Mouse (Mus musculus): ENCODE measurements at regions not wholly inside any gene's neighbourhood (a gene's known extent, or its start where the extent isn't known, plus 50 kb on each side); places are given as distances from the start of the nearest gene placed in this dataset.

DNA sequence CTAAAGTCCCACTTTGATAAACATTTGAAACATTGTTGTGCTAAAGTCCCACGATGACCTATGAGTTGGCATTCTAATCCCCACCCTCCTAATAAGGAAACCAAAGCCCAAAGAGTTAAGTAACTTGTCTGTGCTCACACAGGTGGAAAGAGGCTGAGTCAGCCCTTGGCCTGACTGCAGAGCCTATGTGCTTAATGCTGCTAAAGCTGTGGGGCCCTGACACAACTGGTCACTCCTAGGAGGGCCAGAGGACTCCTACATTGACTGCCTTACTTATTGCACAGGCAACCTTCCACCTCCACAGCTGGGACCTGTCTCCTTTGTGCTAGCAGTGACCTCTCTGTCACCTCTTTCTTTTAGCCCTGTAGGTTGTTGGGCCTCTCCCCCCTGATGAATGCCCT, 91.4 kb upstream of the Hes1 start:
- DNase-seq = no peak

- DNase-seq = no peak
These were observed 90.9 kb upstream of the Hes1 start for GRCm38 (mm10) chr16:29973250-29973649.

DNA sequence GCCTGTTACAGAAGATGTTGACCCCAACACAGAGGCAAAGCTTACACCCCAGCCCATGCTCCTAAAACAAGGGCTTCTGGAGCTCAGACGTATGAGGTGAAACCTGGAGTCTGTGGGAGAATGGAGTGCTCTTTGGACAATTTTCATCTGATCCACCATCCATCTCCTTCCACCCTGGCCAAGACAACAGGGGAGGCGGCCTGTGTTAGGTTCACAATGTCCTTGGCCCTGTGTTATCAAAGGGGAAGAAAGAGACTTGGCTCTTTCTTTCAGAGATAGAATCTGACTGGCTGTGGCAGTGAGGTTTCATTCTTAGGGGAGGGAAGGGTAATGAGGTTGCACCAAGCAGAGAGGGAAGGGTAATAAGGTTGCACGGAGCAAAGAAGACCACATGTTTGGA, 88.4 kb upstream of the Hes1 start:
- DNase-seq = no peak

- DNase-seq = no peak
These were observed 87.2 kb upstream of the Hes1 start for GRCm38 (mm10) chr16:29977011-29977410.

DNA sequence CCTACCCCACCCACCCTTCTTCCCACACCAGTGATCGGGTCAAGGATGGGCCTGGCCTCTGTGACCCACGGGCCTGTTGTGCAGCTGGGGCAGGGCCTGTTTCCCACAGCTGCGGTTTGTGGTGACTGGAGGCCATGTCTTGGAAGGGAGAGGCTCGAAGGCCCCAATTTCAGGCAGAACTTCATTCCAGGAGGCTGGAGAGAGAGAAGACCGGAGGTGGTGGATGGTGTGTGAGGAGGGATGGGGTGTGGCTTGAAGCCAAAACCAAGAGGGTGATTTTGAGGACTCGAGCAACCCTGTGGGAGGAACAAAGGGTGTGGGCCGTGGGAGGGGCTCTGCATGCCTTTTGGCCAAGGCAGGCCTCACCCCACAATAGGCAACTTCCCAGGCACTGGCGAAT, 86.5 kb upstream of the Hes1 start:
- DNase-seq = no peak

- no peak for DNase-seq
These were observed 85.1 kb upstream of the Hes1 start for GRCm38 (mm10) chr16:29979066-29979465.

GRCm38 (mm10) chr16:29981543-29981942, 82.6 kb upstream of the Hes1 start:
- no peak for DNase-seq

DNA sequence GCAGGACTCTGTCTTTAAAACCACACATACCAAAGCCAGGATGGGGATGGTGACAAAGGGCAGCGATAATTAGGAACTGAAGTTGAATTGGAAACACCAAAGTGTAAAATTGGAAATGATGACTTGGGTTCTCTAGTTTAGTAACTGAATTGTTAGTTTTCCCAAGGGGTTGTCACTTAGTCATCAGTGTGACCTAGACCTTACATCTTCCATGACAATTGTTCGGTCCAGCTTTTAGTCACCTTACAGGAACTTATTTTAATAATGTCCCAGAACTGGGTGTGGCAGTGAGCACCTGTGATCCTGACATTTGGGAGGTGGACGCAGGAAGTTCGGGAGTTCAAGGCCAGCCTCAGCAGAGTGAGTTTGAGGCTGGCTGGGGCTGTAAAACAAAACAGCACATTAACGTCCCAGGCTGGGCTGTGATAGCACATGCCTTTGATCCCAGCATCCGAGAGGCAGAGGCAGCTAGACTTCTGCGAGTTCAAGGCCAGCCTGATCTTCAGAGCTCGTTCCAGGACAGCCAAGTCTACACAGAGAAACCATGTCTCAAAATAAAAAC, 81.9 kb upstream of the Hes1 start:
- DNase-seq = no peak

GRCm38 (mm10) chr16:29983161-29983560, 81.0 kb upstream of the Hes1 start:
- DNase-seq = no peak

DNA sequence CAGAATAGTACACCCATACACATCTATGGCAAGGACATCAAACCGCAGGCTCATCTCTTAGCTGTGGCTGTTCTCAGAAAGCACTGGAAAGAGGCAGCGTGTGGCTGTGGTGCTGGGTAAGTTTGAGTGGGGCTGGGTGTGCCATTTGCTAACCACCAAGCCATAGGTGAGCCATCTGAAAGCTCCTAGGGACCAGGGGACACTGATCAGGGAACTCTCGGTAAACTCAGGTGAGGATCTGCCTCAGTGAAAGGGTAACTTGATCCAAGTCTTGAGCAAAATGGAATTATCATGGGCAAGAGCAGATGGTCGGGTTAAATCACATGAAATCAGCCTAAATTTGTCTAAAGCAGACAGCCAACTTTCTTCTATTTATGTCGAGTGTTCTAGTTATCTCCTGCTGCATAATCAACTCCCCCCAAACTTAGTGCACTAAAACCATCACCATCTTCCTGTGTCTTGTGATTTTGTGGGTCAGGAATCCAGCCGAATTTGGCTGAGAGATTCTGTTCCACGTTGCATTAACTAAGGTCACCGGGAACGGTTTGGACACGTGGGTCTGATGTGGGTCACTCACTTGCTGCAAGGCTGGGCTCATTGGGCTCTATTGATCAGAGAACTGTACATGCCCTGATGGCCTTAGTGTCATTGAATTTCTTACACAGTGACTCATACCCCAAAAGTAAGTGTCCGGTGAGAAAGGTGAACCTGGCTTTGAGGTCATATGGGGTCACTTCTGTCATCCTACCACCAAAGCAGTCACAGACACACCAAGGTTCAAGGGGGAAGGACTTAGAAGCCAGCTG, 78.9 kb upstream of the Hes1 start:
- no peak for DNase-seq

GRCm38 (mm10) chr16:29987595-29987994, 76.6 kb upstream of the Hes1 start:
- DNase-seq = no peak

DNA sequence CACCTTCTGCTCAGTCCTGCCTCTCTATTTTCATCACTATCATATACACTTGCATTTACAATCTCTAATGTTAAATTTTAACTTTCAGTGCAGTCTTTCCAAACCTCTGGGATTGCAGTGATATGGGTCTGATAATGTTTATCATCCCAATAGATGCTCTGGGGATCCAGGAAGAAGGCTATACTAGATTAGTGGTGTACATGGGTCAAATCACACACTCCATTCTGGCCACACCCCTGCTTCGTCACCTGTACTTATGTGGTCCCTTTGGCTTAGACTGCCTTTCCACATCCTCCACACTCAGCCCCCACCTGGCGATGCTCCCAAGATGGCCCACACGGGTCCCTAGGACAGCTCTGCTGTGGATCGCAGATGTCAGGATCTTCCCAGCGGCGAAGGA, 76.2 kb upstream of the Hes1 start:
- DNase-seq = no peak

DNA sequence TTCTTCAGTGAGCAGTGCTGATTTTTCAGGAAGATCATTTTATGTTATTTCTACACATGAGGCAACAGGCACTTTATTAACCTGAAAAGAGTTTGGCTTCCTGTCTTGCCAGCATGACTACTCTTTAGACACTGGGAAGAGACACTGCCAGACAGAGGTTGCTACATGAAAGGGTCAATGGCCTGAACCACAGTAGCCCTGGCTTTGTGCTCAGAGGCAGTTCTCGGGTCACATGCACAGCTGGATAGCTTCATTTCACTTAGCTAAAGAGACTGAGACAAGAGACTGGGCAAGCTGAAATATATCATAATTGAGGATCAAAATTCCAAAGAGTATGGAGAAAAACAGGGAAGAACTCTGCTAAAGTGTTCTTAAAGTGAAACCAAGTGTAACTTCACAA, 74.9 kb upstream of the Hes1 start:
- no peak for DNase-seq

GRCm38 (mm10) chr16:29990393-29990792, 73.8 kb upstream of the Hes1 start:
- no peak for DNase-seq

DNA sequence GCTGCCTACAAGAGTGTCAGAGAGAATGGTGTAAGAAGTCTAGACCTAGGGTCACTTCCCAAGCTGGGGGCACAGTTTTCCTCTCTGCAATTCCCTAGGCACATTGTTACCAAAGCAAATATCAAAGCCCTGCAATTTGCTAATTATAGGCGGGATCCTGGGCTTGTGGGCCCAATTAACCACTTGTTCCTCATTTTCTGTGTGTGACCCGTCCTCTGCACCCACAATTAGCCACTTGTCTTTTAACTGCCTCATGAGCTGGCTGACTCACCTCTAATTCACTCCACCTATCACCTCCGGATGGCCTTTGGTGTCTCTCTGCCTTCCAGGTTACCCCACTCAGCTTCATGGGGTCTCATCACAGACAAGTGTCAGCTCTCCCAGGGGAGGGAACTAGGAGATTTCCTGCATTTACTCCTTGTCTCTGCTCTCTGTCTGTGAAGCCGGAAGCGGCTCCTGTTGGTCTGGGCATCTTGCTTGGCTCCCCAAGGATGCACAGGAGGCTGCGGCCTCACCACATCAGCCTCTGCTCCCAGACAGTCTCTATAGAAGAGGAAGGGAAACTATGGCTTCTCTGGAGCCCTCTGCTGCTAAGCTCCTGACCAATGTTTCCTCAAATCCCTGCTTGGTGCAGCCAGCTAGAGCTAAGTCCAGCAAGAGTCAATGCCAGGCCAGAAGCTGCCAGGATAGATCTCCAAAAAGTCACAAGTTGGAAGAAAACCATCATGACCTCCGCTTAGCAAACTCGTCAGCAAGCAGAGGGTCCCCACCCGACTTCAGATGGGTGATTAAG, 73.2 kb upstream of the Hes1 start:
- no peak for DNase-seq

GRCm38 (mm10) chr16:29991876-29992380, 72.3 kb upstream of the Hes1 start:
- no peak for DNase-seq

- no peak for DNase-seq
These were observed 71.1 kb upstream of the Hes1 start for GRCm38 (mm10) chr16:29993111-29993510.

DNA sequence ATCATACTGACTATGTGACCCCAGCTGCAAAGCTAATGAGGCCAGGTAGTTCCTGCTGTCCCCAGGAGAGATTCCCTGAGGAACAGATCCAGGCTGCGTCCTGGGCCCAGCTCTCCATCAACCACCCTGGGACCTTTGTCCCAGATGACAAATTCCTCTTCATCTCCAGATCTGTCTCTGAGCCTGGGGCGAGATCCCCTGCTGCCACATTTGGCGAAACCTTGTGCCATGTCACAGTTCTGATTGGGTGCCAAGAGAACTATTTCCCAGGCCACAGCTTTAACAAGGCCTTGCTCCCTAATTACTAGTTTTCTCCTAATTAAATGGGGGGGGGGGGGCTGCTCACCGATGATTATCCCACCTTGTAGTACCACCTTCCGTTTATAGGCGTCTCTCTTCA, 70.6 kb upstream of the Hes1 start:
- DNase-seq = no peak

- no peak for DNase-seq
These were observed 67.8 kb upstream of the Hes1 start for GRCm38 (mm10) chr16:29996139-29997069.

- DNase-seq = no peak
These were observed 64.0 kb upstream of the Hes1 start for GRCm38 (mm10) chr16:30000166-30000565.

DNA sequence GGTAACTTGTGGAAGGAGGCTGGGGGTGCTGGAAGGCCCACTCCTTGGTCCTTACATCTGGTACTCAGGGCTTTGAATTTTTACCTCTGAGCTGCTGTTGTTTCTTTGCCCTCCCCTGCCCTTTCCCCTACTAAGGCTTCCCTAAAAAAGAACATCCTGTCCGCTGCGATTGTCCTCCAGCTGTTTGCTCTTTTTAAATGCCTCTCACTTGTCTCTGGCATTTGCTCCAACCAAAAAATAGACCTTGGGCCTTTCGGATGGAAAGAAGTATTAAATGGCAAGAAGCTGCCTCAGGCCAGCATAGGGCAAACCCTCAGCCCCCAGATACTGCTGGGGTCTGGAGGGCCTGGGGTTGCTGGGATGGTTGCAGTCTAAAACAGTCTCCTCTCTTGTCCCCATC, 59.1 kb upstream of the Hes1 start:
- DNase-seq = no peak

DNA sequence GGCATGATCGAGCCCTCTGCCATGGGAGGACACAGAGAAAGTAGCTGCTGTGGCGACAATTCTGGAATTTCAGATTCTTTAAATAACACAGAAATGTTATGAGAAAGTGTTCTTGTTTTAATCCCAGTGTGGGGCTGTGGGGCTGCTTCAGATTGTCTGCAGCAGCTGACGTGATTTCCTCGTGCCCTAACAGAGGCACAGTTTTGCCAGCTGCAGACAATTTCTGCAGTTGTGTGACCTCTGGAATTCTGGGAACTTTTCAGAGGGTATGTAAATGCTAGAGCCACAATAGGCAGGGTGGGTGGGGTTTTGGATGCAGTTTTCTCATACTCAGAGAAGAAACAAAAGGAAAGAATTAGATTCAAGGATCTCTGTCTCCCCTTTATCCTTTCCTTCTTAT, 57.4 kb upstream of the Hes1 start:
- DNase-seq = no peak
